Mouse (Mus musculus): ENCODE results near the gene Thbs1. TPM values are rescaled to one million over a fixed set of nuclear protein-coding genes. Genes with fewer than 3 reads are reported as not detected.
"Not testable (repeated sequence)": the region's sequence is repeated elsewhere in the genome, so short reads cannot be mapped to it uniquely, and the experiment has no call there.

The Thbs1 gene
- total RNA-seq, 2 experiments from 2014 or later, result 1.7 to 2.0 TPM

- not testable (repeated sequence) for DNase-seq (ENCODE audit: low spot score in 2 of 2)
Observed at GRCm38 (mm10) chr2:118147749-118148148, 36.1 kb downstream of the Thbs1 start.

- DNase-seq (ENCODE audit: low spot score in 2 of 2), result no peak
Observed at GRCm38 (mm10) chr2:118148321-118149142, 36.9 kb downstream of the Thbs1 start.

GRCm38 (mm10) chr2:118149855-118150563 is 38.3 kb downstream of the Thbs1 start:
- peak; percentile 11 to 54 for DNase-seq (ENCODE audit: low spot score in 2 of 2)

GRCm38 (mm10) chr2:118158095-118158494 is 46.4 kb downstream of the Thbs1 start:
- no peak for DNase-seq (ENCODE audit: low spot score in 2 of 2)

GRCm38 (mm10) chr2:118159126-118159525 is 47.5 kb downstream of the Thbs1 start:
- no peak for DNase-seq (ENCODE audit: low spot score in 2 of 2)

- no peak for DNase-seq (ENCODE audit: low spot score in 2 of 2)
Observed at GRCm38 (mm10) chr2:118160547-118160946, 48.9 kb downstream of the Thbs1 start.

GRCm38 (mm10) chr2:118160991-118161390 is 49.3 kb downstream of the Thbs1 start:
- no peak for DNase-seq (ENCODE audit: low spot score in 2 of 2)

GRCm38 (mm10) chr2:118162486-118162885 is 50.8 kb downstream of the Thbs1 start:
- no peak for DNase-seq (ENCODE audit: low spot score in 2 of 2)

- DNase-seq (ENCODE audit: low spot score in 2 of 2), result no peak
Observed at GRCm38 (mm10) chr2:118164137-118164536, 52.5 kb downstream of the Thbs1 start.

GRCm38 (mm10) chr2:118165691-118166090 is 54.0 kb downstream of the Thbs1 start:
- no peak for DNase-seq (ENCODE audit: low spot score in 2 of 2)

GRCm38 (mm10) chr2:118167731-118168130 is 56.1 kb downstream of the Thbs1 start:
- no peak for DNase-seq (ENCODE audit: low spot score in 2 of 2)

GRCm38 (mm10) chr2:118168225-118168624 is 56.5 kb downstream of the Thbs1 start:
- no peak for DNase-seq (ENCODE audit: low spot score in 2 of 2)

- no peak for DNase-seq (ENCODE audit: low spot score in 2 of 2)
Observed at GRCm38 (mm10) chr2:118174558-118175383, 63.1 kb downstream of the Thbs1 start.

Other genes starting within 250 kb of the Thbs1 start
- 1 to 10 TPM in 1 of 2 experiments, under 1 TPM in 1; 0.68 to 1.2 TPM for gene Fsip1, start 145.1 kb downstream of the Thbs1 start, total RNA-seq (2021)